Mouse (Mus musculus) myocyte (in vitro differentiated cells): ENCODE data around the gene Plek.

Source experiments
- E2F4 ChIP-seq: IDR thresholded peaks from one replicate; pipeline ENCODE4 v1.6.1; 2011; ENCODE audit warnings: mild to moderate bottlenecking, control low read depth, moderate library complexity; ENCODE audit not compliant: insufficient read depth
- MAX ChIP-seq: IDR thresholded peaks from one replicate; pipeline ENCODE4 v1.6.1; 2011; ENCODE audit warnings: low read depth, mild to moderate bottlenecking, control low read depth
- MYOD1 ChIP-seq, 3 experiments: IDR thresholded peaks; one replicate each; pipeline ENCODE4 v1.6.1; 2011; ENCODE audit warnings: control low read depth in 2 of 3, low read depth in 2 of 3, mild to moderate bottlenecking in 2 of 3, moderate library complexity in 1 of 3; ENCODE audit not compliant: insufficient read length in 2 of 3, control insufficient read depth in 1 of 3
- POLR2A ChIP-seq: IDR thresholded peaks from one replicate; pipeline ENCODE4 v1.6.1; 2011; ENCODE audit warnings: low read depth, mild to moderate bottlenecking, control low read depth, moderate library complexity; ENCODE audit not compliant: insufficient read length
- POLR2AphosphoS2 ChIP-seq: IDR thresholded peaks from one replicate; pipeline ENCODE4 v1.6.1; 2011; ENCODE audit warnings: low read depth, control low read depth; ENCODE audit not compliant: insufficient read length

DNA sequence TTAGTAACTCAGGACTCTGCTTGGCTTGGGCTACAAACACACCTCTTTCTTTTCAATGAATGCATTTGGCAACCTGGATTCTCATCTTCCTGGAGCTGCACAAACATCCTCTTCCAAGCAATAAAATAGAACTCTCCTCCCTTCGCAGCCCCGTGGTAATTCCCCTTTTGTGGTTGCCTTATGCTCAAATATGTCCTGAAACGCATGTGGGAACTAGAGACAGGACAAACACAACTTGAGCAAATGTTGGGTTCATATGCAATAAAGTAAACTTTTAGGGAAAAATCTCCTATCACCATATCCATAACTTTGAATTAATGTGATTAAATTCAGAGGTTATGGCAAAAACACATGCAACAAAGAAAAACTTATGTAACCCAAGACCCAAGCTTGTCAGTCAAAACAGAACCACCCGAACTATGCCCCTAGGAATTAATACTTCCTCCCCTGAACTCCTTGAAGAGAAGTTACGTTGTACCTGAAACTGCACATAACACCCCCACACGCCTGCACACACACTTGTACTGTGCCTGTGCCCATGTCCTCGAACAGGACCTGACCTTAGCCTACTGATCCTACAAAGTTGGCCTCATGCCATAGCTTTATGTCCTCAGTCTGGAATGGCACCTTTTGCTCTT lies 65.5 kb downstream of the Plek start:
- TF ChIP-seq MYOD1 (IDR thresholded peaks at IDR 0.05; ENCODE audit: control insufficient read depth in 1 of 3, insufficient read length in 2 of 3, low read depth in 2 of 3) (no peak), POLR2A (no peak), E2F4 (no peak), POLR2AphosphoS2 (no peak), MAX (no peak)
